ENCODE assay signal across 9 mouse cellular contexts in genomic region chr1:178241884-178242508, GRCm38 (mm10). TPM values are rescaled to one million over a fixed set of nuclear protein-coding genes. Genes with fewer than 3 reads are reported as not detected.
DNase-seq lines count a peak whose midpoint lies in the region; ATAC-seq and TF ChIP-seq lines count a peak whose summit lies in the region.
"Had no signal": no experiment of that assay in that cellular context is flagged by ENCODE, and none has a peak within 500 bp of the region (broad histone marks: within the 10 kb centered on the region; RNA-seq: fewer than 3 reads in every experiment).

No protein-coding gene starts in this region.

- no peak overlapping the region for H3K9ac ChIP-seq in midbrain, postnatal 0 days (replicated peaks; ENCODE audit: low read length, poor library complexity, severe bottlenecking)
- no peak overlapping the region for H3K9ac ChIP-seq in midbrain, embryonic 15.5 days

- 96% methylated on average over 1 of the region's 1 CpGs for WGBS in midbrain, postnatal 0 days
- WGBS in midbrain, embryonic 15.5 days = 94% methylated on average over 1 of the region's 1 CpGs

- no peak for ATAC-seq in midbrain, postnatal 0 days (ENCODE audit: low FRiP score)
- no peak for ATAC-seq in midbrain, embryonic 15.5 days (replicated peaks)
- ATAC-seq in erythroid progenitor cell, adult 5-6 weeks (replicated peaks; ENCODE audit: low FRiP score, poor library complexity, severe bottlenecking) = peak; percentile 67; the same call in 1 of the 2 replicates

- H3K9me3 ChIP-seq in midbrain, postnatal 0 days (ENCODE audit: low read length) = no peaks in the 10 kb centered on the region
- H3K9me3 ChIP-seq in midbrain, embryonic 15.5 days = no peaks in the 10 kb centered on the region

- H3K27ac ChIP-seq in midbrain, postnatal 0 days (ENCODE audit: low read depth, low read length) = no peak overlapping the region
- H3K27ac ChIP-seq in midbrain, embryonic 15.5 days = no peak overlapping the region

- H3K4me3 ChIP-seq in midbrain, postnatal 0 days (ENCODE audit: low read depth, low read length) = no peak overlapping the region
- no peak overlapping the region for H3K4me3 ChIP-seq in midbrain, embryonic 15.5 days

- no peaks in the 10 kb centered on the region for H3K27me3 ChIP-seq in midbrain, postnatal 0 days (ENCODE audit: insufficient read depth, low read length)
- H3K27me3 ChIP-seq in midbrain, embryonic 15.5 days (replicated peaks) = no peaks in the 10 kb centered on the region

- TF ChIP-seq CTCF in midbrain, postnatal 0 days (IDR thresholded peaks at IDR 0.05) = peak; percentile 59

- H3K4me2 ChIP-seq in midbrain, postnatal 0 days (ENCODE audit: low read depth, low read length, poor library complexity, severe bottlenecking) = no peak overlapping the region
- no peak overlapping the region for H3K4me2 ChIP-seq in midbrain, embryonic 15.5 days

- DNase-seq in adrenal gland, postnatal 14 days = peak; percentile 19
- no peak for DNase-seq in adrenal gland, postnatal 4 days (ENCODE audit: low spot score in 2 of 2)
- no peak for DNase-seq in midbrain, postnatal 0 days (ENCODE audit: low spot score)
- DNase-seq in thymus, postnatal 0 days (ENCODE audit: low spot score) = peak; percentile 31
- no peak for DNase-seq in Muller cell, postnatal 12 days (ENCODE audit: inconsistent ontology term)
- DNase-seq in adipocyte (ENCODE audit: low spot score) = no peak
- DNase-seq: right cerebral cortex, postnatal 4 days had no signal

- H3K36me3 ChIP-seq in midbrain, postnatal 0 days (ENCODE audit: insufficient read depth, low read length) = peaks cover 7% of the 10 kb centered on the region; the same call in 1 of the 2 replicates
- H3K36me3 ChIP-seq in midbrain, embryonic 15.5 days (replicated peaks) = 0 out of 2 replicates have a peak, but pooled peaks cover 4% of the 10 kb centered on the region

- no peaks in the 10 kb centered on the region for H3K4me1 ChIP-seq in midbrain, postnatal 0 days (ENCODE audit: insufficient read depth, low read length)
- H3K4me1 ChIP-seq in midbrain, embryonic 15.5 days = no peaks in the 10 kb centered on the region

RNA-seq across cellular contexts. Expression of gene Desi2, which starts 54.8 kb away (rescaled TPM):
- total RNA-seq in adrenal gland, postnatal 14 days (2021) = 19.5 and 23.5 TPM in 2 replicates
- 10 to 100 TPM; 26.7 to 28.7 TPM for total RNA-seq in adrenal gland, postnatal 4 days (2021)
- 26.6 and 28.6 TPM in 2 replicates for total RNA-seq in midbrain, postnatal 0 days (2014; rRNA removed)
- polyA plus RNA-seq in midbrain, postnatal 0 days (2015; fragmentation: Nextera tagmentation; extraction: Ambion mirVana) = 23.4 and 27.9 TPM in 2 replicates
- 20.1 and 21.5 TPM in 2 replicates for polyA plus RNA-seq in midbrain, embryonic 15.5 days (2015; fragmentation: Nextera tagmentation; extraction: Ambion mirVana)
- total RNA-seq in erythroid progenitor cell, adult 5-6 weeks (2015; ENCODE audit: low replicate concordance) = 2.5 and 6.8 TPM in 2 replicates
- total RNA-seq in erythroid progenitor cell, adult 5-6 weeks (2017; ENCODE audit: low replicate concordance) = 1.1 and 1.9 TPM in 2 replicates
- 20.6 and 29.1 TPM in 2 replicates for polyA plus RNA-seq in thymus, postnatal 0 days (2015; fragmentation: Nextera tagmentation; extraction: Ambion mirVana)

Comparison
In these comparisons a context has a peak if more than half of its experiments do, and no peak if none do; other contexts are left out.
1. DNase-seq: peak in adrenal gland, postnatal 14 days (single experiment) and thymus, postnatal 0 days (single experiment); none in adrenal gland, postnatal 4 days (0 of 2), midbrain, postnatal 0 days (single experiment), Muller cell, postnatal 12 days (single experiment) and adipocyte (single experiment).